Mouse (Mus musculus) right cerebral cortex, adult 2 months (tissue): ENCODE results near the gene Aox3.

Source experiments
- DNase-seq, 2 experiments: peaks; one replicate each; pipeline ENCODE4 v3.0.0; 2021 to 2022; ENCODE audit warnings: low spot score in 2 of 2

Aox3 gene

DNA sequence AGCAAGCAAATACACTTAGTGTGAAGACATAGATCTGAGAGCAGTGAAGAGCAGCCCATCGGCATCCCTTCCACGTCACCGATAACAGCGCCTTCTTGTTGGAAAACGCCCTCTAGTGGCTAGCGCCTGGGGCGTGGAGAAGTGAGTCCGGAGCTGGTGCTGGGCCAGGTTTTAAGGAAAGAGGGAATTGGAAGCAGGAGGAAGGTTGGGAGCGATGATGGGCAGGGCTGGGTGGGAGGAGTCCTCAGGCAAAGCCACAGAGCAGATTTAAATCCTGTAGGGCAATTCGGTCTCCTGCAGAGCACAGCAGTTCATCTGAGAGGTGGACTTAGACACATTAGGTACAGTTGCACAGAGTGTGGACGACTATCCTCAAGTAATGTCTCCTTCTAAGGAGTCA lies at the start of gene Aox3:
TSS of gene Aox3 (plus strand) at position 251 of the 400 bp plus-strand sequence.
- peak; percentile 82 to 86 for DNase-seq

DNA sequence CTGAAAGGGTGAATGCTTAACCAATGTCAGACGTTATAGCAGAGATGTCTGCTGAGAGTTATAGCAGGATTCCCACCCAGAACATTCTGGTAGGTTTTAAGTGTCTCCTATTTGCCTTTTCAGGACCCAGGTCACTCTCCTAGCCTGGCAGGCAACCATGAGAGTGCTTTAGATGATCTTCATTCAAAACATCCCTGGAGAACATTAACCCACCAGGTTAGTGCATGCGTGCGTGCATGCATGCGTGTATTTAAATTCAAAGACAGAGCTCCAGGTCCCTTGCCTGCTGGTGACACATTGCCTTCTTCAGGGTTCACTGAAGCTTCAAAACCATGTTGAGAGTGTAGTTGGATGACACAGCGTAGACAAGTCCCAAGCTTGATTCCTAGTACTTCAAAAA lies 47.8 kb upstream of the Aox3 start:
- no peak for DNase-seq

DNA sequence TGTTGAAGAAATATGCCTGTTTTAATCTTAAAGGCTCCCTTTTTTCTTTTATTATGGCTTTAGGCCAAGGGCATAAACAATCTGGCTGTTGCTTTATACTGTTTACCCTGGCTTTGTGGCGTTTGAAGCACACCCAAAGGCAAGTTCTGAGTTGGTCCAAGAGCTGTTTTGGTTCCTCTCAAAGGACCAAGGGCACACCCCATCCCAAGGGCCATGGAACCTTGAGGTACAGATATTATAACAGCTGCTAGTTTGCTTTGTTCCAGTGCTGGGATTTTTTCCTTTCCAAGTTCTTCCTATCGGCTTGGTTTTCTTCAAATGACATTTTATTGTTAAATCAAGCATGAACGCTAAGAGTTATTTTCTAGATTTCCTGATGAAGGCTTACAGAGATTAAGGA lies 47.3 kb upstream of the Aox3 start:
- no peak for DNase-seq

DNA sequence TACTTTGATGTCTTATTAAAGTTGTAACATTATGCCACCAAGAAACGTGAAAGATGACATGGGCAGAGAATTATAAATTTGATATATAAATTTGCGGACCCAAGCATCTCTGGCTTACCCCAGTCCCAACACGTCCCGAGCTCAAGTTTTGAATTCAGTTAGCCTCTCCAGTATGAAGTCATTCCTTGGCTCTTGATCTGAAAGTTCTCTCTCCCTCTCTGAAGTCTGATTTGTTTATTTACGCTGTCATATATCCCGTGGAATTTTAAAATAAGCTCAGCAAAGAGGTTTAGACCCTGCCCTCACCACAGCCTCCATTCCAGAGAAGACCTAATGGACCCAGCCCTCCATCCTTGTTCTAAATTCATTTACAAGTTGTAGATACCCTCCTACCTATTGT lies 43.7 kb upstream of the Aox3 start:
- DNase-seq: no peak

DNA sequence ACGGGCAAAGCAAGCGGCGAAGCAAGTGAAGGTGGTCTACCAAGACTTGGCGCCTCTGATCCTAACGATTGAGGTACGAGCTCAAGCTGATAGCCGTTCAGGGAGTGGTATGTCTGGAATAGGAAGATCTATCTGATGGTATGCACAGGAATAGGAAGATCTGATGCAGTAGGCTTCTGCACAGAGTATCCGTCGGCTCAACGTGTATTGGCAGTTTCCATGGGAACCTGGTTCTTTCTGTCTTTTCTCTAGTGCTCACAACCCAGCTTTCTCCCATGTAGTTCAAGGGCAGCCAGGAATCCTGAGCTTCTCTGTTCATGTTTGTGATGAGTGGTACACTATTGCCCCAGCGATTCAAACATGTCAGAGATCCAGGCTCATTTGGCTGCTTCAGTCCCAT lies 42.8 kb upstream of the Aox3 start:
- peak in 1 of 2 experiments; percentile 15 for DNase-seq

DNA sequence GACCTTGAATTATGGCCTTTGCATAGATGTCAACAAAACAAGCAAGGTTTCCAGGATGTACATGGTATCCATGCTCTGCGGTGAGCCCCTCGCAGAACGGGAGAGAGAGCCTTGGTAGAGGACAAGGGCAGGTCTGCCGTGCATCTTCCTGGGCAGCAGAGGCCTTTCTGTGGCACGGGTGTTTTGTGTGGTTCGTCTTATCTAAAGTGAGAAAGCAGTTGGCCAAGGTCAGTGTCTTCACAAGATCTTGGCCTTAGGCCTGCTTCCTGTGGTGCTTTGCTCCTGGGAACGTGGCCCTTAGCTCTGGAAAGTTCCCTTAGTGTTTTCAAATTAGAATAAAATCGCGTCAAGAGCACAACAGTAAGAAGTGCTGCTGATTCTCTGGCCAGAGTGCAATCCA lies 41.9 kb upstream of the Aox3 start:
- no peak for DNase-seq

DNA sequence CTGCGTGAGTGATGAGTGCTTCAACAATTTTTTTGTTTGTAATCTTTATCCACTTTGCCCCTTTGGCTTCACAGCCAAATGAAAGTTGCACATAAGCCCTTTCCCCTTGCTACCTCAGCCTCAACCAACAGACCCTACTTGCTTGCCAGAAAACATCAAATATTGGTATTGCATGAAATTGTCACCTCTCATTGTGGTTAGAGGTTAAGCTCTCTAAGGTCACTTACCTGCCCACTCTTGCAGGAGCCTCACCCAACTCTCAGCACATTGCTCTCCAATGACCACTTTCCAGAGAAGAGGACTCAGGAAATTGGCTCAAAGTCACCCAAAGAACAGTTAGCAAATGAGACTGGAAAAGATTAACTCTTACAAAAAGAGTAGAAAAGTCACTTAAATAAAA lies 41.4 kb upstream of the Aox3 start:
- DNase-seq: no peak

DNA sequence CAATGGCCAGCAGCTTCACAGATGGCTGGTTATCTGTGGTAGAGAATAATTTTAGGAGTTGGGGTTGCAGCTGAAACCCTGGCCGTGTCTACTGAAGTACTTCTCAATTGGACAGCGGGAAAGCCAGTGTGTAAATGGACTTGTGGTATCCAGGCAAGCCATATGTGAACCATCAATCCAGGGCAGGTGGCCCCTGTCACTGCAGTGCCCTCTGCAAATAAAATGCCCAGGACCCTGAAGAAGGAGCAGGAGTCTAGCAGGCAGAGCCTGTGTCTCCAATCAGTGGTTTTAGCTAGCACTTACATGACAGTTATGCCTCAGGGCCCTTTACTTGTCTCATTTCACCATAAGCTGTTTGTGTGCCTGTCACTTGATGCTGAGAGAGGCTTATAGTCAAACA lies 40.5 kb upstream of the Aox3 start:
- no peak for DNase-seq

DNA sequence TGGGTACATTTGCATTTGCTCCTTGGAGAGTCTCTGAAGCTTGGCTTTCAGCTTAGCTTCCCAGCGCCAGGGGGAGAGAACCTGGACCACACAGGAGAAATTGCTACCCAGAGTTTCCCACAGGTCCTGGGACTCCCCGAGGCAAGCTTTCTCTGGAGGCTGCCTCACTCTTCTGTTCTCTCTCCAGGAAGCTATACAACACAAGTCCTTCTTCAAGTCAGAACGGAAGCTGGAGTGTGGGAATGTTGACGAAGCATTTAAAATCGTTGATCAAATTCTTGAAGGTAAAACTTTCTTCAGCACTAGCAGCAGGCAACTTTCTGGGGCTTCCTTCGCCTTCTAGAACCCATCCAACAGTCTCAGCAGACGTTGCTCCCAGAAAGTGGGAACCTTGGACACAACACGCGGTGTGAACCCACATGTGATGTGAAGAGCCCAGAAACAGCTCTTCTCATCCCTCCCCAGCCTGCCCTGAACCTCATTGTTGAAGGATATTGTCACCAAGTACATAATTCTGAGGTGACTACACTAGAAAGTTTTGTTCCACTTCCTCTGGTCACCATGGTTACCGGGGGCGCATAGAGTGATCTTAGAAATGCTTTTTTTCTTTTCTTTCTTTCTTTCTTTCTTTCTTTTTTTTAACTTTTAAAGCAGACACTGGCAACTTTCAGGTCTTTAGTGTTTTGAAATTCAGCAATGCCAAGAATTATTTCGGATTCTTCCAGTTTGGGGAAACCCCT lies 39.8 kb upstream of the Aox3 start:
- no peak for DNase-seq

DNA sequence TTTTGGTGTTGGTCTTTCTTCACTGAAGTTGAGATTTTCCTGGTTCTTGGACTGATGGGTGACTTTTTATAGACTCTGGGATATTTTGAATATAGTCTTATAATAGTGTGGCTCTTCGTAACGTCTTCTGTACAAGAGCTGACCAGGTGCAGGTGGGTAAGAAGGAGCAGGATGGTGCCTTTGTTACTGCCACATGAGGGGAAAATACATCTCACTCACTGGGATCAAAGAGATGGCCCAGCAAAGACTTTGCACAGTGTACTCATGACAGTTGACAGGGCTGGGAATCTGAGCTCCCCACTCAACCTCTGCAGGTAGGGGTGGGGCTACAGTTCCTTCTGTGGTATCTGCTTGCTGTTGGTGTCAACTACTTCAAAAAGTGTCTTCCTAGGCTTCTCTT lies 38.7 kb upstream of the Aox3 start:
- no peak for DNase-seq

DNA sequence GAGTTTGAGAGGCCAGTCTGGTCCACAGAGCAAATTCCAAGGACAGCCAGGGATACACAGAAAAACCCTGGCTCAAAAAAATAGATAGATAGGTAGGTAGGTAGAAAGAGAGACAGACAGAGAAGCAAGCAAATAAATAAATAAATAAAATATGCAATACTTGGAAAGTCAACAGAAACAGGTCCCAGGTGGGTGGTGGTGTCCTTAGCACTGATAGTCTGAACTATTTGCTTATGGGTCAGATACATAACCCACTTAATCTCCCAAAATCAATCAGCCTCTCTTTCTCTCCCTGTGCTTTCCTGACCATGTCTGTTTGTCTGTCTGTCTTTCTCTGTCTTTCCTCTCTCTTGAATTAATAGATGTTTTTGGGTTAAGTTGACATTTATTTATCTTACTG lies 35.0 kb upstream of the Aox3 start:
- DNase-seq: no peak

DNA sequence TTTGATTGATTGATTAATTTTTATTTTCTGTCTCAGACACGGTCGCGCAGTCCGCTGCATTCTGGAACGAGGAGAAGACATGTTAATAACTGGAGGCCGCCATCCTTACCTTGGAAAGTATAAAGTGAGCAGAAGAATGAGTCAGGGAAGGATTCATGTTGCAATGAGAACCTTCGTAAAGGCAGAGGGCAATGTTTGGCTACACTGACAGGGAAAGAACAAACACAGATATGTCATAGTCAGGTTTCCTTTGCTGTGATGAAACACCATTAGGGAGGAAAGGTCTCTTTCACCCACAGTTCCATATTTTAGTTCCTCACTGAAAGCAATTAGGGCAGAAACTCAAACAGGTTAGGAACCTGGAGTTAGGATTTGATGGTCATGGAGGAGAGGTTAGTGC lies 34.5 kb upstream of the Aox3 start:
- no peak for DNase-seq

DNA sequence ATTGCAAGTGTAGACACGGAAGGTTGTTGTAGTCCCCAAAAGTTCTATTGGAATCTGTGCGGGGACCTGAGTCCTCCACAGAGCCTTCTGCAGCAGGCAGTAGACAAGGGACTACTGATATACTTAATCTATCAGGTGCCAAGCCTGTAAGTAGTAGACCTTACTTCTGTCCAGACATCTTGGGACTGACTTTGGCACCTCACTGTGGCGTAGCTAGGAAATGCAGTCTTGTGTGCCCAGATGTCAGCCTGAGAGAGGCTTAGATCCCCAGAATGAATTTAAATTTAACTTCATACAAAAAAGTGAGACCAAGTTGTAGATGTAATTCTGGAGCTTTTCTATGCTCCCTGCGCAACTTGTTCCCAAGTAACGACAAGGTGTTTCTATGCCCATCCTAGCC lies 33.2 kb upstream of the Aox3 start:
- DNase-seq: no peak

DNA sequence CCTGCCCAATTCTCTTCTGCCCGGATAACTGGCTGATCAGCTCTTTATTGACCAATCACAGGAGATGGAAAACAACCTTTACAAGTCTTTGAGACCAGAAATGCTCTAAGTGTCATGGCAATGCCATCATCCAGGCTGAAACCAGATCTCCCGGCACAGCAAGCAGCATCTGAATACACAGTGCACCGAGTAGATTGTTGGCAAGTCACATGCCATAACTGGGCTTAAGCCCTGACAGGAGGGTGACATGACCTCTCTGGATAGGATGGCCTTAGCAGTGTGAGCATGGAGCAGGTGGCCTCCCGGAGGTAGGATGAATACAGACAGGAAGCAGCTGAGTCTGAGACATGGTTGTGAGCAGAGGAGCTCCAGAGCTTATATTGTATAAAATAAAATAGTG lies 32.5 kb upstream of the Aox3 start:
- no peak for DNase-seq

DNA sequence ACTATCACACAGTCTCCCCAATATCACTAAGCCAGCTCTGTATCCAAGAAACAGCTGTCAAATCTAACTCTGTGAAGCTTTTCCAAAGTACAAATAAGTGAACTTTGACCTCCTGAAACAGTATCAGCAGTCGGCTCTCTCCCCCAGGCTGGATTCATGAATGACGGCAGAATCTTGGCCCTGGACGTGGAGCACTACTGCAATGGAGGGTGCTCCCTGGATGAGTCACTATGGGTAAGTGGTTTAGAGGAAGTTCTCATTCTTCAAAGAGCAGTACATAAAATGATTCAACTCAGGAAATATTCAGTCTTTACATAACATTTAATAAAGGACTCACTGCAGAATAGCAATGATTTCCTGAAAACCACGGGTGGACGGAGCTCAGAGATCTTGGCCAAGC lies 31.6 kb upstream of the Aox3 start:
- DNase-seq: no peak

DNA sequence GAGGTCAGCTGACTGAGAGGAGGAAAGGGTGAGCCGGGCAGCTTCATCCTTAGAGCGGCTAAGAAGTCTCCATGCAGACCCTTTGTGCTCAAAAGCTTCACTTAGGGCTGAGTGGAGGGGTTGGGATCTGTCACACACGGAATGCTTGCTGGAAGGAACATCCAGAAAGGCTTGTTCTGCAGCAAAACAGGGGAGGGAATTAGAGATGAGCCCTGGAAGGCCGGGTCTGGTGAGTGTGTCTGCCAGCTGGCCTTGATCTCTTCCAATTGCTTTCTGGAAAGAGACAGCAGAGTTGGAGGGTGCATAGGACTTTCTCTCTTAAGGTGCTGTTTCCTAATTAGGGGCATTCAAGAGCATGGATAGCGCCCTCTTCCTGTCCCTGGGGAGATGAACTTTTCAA lies 23.6 kb upstream of the Aox3 start:
- no peak for DNase-seq

DNA sequence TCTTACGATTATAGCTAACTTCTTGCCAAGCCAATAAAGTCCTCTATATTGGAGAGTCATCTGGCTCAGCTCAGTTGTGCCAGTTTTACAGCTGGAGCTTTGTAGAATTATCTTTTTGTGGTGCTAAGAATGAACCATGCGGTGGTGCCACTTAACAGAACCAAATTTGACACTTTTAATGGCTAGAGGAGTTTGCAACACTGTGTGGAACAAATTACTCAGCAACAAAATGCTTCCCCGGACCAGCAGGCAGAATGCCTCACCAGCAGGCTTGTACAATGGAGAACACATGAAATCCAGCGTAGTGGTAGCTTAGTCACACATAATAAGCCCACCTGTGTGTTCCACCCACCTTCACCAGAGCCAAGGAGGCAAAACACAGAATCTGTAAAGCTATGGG lies 22.7 kb upstream of the Aox3 start:
- DNase-seq: peak; percentile 15 to 17

DNA sequence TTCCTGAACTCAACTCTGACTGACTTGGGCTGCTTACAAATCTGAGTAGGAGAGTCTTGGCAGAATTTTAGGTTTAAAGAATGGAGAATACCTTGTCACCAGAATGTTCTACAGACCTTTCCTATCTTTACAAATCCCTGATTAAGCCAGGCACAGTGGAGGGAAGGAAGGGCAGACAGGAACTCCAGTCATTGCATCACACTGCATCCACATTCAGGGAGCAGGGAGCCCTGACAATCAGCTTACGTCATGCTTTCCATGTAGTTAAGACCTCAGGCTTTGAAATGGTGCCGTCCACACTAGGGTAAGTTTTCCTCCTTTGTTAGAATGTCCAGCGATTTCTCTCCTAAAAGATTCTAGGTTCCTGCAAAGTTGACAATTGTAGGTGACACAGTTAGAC lies 21.7 kb upstream of the Aox3 start:
- no peak for DNase-seq

DNA sequence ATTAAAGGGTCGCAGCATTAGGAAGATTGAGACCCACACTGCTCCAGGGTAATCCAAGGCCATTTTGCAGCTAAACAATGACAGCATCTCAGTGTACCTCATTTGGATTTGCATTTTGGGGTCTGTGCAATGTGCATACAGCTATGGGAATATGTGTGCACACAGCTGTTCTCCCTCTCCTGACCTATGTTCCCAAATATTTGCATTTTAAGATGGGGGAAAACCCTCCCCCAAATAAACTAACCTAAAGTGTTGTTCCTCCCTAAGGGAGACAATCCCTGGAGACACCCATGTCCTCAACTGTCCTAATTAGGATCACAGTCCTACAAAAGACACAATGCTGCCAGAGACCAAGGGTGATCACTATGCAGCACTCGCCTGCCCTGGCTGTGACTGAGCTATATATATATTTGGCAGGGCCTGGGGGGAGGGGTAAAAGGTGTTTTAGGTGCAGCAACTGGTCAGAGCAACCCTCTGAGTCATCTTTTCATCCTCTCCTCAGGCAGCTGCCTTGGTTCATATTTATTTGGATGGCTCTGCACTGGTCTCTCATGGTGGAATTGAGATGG lies 20.9 kb upstream of the Aox3 start:
- no peak for DNase-seq

DNA sequence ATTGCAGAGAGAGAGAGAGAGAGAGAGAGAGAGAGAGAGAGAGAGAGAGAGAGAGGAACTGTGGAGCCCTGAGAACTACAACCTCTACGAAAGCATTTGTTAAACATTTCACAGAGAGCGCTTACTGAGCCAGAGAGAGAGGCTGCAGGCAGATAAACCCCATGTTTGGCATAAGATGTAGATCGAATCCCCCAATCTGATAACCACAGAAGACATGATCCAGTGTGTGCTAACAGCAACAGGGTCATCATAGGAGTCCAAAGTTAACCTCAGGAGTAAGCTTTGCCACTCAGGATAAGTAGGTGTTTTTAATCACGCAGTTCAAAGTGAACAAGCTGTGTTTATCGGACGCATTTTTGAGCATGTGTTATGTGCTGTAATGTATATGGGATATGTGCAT lies 15.6 kb upstream of the Aox3 start:
- no peak for DNase-seq

DNA sequence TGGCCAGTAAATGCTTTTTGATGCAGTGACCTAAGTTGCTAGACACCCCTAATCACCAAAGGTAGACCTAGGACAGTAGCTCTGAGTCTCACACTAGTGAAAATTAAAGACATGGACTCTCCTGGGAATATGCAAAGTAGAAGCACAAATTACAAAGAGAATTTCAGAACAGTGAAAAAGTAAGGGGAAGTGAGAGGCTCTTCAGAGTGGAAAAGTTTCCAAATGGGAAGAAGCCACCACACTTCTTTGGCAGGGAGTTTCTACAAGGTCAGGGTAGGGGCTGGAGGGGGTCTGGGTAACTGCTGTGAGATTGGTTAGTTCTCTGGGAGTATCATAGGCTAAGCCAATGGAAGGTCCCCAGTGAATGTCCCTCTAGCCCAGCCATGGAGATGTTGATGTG lies 13.8 kb upstream of the Aox3 start:
- no peak for DNase-seq

DNA sequence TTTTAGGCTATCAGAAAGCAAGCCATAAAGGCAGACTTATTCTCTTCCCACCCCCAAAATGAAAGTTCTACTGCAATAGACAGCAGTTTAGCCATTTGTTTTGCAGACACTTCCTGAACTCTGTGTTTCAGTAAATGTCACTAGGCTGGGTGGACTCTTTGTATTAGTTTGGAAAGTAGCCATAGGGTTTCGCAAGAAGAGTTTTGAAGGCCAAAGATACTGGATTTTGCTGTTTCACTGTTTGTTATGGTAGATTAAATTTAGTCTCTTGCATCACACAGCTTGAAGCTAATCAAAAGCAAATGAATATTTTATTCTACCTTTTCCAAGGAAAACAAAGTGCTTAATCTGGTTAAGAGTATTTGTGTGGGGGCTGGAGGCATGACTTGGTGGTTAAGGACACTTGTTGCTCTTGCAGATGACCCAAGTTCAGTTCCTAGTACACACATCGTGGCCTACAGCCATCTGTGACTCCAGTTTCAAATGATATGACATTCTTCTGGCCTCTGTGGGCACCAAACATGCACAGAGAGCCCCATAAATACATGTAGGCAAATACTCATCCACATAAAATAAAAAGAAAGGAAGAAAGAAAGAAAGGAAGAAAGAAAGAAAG lies 11.3 kb upstream of the Aox3 start:
- DNase-seq: no peak

DNA sequence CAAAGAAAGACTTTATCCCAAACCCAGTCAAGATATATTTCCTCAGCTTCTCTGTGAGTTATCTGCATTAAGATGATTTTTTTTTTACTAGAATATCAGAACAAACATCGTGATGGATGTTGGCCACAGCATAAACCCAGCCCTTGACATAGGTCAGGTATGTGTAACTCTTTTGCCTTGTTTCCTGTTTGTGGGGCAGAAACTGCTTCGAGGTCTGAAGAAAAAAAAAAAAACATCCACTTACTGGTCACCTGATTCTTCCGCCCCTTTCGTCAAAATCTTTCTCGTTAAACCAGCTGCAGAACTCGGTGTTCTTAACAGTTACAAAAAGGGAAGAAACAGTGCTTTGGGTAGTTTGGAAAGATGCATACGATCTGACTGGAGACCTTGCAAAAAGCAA lies 10.4 kb upstream of the Aox3 start:
- no peak for DNase-seq

DNA sequence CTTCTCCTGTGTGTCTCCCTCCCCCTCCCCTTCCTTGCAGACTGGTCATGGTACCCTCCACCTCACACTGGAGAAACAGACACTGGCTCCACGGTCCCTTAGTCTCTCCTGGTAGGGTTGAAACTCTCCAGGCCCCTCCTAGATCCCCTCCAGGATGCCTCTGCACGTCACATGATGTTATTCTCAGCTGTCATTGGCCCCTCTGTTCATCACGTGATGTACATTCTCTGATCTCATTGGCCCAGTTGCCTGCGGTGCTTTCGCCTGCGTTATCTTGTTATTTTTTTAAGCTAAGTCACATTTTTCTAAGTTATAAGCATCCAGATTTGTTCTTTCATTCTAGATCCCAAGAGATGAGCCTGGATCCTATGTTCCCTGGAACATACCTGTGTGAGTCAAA lies 7.2 kb upstream of the Aox3 start:
- DNase-seq: no peak
